Mouse (Mus musculus) left cerebral cortex, adult 18-20 months (tissue): ENCODE data around the gene Frg2f1. TPM values are rescaled to one million over a fixed set of nuclear protein-coding genes. Genes with fewer than 3 reads are reported as not detected.
"Not testable (repeated sequence)": the region's sequence is repeated elsewhere in the genome, so short reads cannot be mapped to it uniquely, and the experiment has no call there.

Source experiments
- DNase-seq, 2 experiments: peaks; one replicate each; pipeline ENCODE4 v3.0.0; 2021 to 2022; ENCODE audit warnings: low spot score in 2 of 2, mixed read lengths in 1 of 2
- long read RNA-seq, 2 experiments: library from polyadenylated mRNA; stranded (forward); transcript quantifications; one replicate each; pipeline ENCODE4 v2.0.0; 2021
- total RNA-seq, 2 experiments: library from RNA; stranded (reverse); gene quantifications; 2 replicates each; pipeline ENCODE4 v1.2.3; 2021

The Frg2f1 gene
- total RNA-seq: 10 to 100 TPM; 20.5 to 20.7 TPM
- long read RNA-seq, experiment 1, partial matches to known transcripts: 0 of 20 reads
- long read RNA-seq, experiment 1, other reads (novel, unspliced or antisense): 19 of 20 reads
- long read RNA-seq, experiment 2, partial matches to known transcripts: 0 of 6 reads
- long read RNA-seq, experiment 2, other reads (novel, unspliced or antisense): 6 of 6 reads

DNA sequence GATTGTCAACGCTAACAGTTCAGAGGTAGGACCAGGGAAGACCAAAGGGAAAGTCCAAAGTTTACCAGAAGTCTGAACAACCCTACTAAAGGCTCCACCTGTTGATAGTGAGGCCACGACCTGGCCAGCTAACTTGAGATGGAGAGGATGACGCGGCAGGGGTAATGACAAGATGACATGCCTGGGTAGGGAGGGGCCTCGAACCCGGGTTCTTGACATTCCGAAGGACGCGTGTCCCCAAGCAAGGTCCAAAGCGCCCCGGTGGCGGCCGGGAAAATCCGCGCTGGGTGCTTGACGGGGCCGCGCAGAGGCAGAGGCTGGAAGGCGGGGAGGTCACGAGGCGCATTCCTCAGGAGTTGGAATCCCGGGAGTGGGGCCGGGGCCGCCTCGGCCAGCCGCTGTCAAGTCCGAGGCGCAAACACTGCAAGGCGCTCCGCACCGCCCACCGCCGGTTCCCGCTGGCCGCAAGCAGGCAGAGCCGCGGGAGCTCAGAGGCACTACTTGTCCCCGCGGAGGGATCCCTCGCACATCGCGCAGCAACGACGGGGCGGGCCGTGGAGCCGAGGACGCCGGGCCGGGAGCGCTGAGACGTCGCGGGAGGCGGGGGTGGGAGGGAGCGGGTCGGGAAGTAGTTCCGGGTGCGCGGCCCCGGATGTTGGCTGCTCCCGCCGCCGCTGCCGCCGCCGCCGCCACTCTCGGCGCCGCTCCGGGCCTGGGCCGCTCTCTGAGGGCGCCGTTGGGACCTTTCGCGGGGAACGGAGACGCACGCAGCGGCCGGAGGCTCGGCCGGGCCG is at the start of gene Frg2f1:
TSS of gene Frg2f1 (minus strand) at position 499 of the 794 bp plus-strand sequence.
- DNase-seq: peak; percentile 94 to 96

DNA sequence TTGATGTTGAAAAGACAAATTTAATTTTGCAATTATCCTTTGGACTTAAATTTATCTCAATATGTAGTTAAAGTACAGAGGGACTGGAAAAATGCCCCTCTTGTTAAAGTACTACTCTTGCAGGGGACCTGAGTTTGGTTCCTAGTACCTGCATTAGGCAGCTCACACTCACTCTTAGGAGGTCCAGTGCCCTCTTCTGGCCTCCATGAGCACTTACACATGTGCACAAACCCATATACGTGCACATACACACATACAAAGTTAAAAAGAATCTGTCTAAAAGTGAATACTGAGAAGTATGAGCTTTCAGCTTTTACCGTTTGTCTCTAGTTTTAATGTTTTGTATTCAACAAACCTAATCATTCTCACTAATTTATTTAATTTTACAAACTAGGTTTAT is 48.7 kb upstream of the Frg2f1 start:
- DNase-seq: no peak

DNA sequence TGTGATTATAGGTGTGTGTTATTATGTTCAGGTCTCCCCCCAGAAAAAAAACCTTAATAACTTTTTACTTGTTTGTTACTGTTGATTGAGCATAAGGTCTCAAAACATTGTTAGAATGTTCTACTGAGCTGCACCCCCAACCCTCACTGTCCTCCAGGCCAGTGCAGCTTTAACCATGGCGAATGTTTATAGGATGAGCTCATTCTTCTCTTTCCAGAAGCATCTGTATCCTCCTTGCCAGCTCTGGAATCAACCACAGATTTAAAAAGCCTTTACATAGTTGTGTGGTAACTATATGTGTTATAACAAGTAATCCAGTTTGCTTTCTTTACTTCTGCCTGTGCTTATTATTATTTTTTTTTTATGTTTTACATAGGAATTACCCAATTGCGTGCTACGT is 36.1 kb upstream of the Frg2f1 start:
- DNase-seq: no peak

DNA sequence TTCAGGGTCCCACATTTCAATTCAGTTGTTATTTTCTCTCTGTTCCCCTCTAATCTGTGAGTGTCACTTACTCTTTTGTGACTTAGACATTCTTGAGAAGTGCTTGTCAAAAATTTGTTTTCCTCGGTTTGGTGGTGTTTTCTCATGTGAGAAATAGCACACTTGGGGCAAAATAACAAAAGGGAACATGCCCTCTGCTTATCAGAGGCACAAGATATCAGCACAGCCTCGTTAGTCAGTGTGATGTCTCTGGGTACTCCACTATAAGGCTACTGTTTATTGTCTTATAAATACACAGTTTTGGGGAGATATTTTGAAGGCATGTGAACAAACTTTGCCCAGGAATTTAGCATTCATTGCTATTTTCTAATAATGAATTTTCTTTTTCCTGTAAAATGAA is 35.2 kb upstream of the Frg2f1 start:
- no peak for DNase-seq

DNA sequence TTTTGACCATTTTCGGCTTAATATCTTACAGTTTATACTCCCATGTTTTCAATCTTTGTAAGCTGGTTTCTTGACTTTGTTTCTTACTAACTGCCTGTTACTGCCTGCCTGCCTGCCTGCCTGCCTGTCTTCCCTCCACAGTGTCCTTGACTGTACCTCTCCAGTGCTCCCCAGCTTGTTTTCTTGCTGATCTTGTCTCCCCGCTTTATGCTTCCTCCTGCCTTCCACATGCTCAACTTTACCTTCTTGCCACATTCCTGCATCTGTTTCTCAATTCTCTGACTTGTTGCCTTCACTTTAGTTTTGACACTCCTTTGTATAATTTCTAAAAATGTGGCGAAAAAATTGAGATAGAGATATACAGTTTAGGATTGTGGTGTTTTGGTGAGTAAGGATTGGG is 33.4 kb upstream of the Frg2f1 start:
- no peak for DNase-seq

DNA sequence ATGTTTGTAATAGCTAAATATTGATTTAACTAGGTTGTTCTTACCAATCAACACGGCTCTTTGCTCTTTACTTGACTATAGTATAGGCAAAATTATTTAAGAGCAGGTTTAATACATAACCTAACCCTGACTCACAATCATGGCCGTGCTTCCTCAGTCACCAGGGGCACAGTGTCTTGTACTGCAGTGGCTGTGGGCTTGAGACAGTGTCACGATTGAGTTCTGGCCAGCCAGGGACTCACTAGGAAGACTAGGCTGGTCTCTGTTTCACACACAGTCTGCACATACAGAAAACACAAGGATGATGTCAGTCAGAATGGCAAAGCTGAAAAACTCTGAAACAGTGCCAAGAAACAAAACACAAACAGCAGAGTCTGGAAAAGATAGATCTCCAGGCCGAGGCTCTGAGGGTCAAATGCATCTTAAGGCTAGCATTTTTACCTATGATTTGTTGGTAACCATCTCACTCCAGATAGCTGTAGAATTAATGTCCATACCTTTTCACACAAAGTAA is 27.1 kb upstream of the Frg2f1 start:
- no peak for DNase-seq

DNA sequence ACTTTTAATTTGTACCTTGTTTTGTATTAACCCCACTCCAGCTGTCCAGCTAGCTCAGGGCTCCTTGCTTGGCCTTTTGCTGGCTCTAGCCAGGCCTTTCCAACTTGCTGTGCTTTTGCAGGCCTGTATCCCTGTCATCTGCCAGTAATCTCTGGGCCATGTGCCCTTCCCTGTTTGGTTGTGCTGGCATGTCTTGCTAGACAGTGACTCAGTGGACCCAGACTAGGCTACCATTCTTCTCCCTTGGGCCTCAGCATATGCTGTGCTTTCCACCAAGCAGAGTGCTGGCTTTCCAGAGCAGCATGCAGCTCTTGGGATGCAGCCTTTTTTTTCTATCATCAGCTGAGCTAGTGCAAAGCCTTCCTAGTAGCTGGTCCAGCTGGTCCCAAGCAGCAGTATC is 23.8 kb upstream of the Frg2f1 start:
- DNase-seq: no peak

DNA sequence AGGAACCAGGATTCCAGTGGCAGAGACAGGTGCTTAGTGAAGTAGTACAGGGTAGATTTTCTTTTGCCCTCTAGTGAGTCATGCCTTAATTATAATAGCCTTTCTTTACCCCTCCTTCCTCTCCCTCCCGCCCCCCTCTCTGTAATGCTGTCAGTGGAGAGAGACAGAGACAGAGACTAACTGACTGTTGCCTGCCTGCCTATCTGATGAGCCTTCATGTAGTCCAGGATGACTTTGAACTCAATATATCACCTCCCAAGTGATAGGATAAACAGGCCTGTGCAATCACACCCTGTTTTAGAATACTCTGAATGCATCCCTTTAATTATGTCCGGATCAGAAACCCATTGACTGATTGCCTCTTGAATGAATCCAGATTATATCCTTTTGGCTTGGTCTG is 16.1 kb upstream of the Frg2f1 start:
- no peak for DNase-seq

DNA sequence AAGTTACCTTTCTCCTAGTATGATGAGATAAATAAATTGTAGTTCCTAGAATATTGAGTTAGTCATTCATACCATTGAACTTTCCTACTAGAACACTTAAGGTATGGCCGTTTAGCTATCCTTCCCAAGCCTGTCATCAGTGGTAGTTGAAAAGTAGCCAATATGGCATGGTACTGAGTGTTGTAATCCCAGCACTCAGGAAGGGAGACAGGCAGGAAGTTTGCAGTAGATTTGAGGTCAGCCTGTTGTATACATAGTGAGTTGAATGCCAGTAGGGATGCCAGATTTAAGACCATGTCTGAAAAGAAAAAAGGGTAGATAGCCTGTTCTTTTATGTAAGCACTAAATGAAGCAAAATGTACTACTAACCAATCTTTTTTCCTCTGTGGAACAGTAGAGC is 11.5 kb upstream of the Frg2f1 start:
- DNase-seq: no peak

DNA sequence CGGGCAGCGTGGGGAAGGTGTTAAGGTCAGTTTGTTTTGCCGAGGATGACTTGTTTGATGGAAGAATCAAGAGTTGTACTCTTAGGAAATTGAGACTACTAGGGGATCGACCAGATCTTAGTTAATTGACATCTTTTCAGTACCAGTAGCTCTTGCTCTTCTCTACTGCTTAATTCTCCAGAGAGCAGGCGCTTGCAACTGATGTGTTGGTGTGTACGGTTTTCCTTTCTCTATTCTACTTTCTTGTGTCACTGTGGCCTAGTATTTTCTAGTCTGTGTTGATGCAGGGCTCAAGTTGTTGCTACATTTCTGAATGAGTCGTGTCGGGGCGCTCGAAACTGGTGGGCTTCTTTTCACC is 1.2 kb upstream of the Frg2f1 start:
- no peak for DNase-seq

DNA sequence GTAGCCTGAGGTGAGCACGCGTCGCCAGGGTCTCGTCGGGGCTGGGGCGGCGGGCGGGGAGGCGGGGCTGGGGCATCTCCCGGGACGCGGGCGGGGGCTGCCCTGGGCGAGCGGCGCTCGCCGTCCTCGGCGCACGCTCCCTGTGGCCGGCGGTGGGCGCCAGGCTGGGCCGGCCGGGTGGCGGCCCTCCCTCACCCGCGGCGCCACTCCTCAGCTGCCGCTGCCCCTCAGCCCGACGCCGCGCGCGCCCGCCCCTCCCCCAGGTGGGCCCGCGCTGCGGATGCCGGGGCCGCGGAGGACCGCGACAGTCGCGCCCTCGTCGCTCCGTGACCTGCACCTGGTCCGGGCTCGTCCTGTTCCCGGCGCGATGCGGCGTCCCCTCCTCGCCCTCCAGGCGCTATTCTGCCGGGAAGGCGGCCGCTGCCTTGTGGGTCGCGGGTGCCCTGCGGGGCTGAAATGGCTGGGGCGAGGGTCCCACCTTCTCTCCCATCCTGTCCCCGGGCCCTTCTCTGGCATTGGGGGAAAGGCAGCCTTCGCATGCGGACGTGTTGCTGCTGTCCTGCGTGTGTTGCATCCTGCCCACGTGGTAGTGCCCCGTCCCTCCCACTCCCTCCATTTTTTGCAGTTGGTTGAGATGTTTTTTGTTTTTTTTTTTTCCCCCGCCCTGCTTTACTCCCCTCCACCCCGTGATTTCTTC is 655 bp upstream of the Frg2f1 start:
- peak in 1 of 2 experiments; percentile 28 for DNase-seq

DNA sequence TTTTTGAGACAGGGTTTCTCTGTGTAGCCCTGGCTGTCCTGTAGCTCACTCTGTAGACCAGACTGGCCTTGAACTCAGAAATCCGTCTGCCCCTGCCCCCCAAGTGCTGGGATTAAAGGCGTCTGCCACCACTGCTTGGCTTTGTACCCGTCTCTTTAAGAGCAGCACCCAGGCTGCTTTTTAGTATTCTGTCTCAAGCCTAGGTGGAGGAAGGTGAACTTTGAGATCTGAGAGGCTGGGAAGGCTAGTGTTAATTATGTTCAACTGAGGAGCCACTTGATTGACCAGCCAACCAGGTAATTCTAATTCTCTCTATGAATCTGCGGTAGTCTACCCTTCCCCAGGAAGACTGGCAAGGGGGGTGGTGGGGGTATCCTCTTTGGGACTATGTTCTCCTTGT is 1.9 kb downstream of the Frg2f1 start:
- DNase-seq: no peak

DNA sequence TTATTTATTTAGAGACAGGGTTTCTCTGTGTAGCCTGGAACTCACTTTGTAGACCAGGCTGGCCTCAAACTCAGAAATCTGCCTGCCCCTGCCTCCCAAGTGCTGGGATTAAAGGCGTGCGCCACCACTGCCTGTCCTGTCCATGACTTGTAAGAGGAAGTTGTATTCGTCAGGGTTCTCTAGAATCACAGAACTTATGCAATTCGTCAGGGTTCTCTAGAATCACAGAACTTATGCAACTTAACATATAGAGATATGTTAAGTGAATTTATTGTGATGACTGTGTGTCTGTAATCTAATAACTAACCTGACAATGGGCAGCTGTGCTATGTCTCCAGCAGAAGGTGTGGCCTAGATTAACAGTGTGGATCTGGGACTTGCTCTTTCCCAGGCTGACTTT is 2.7 kb downstream of the Frg2f1 start, which contains the start of gene Foxj3:
TSS of gene Foxj3 (plus strand) at position 390 of the 400 bp plus-strand sequence.
- not testable (repeated sequence) for DNase-seq

DNA sequence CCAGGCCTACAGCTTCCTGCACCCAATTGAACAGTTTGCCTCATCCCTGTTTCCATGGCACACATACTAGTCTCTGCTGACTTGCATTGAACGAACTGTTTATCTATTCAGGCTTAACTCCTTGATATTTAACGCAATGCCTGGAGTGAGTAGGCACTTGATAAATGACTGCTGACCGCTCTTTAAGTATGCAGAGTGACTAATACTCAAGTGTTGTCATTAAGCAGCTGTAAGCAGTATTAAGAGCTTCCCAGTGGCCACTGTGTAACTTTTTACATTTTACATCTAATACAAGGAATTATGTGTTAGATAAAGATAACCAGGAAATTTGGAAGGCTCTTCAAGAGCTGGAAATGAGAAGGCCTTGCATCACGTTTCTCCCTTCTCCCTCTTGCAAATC is 4.2 kb downstream of the Frg2f1 start:
- DNase-seq: no peak

DNA sequence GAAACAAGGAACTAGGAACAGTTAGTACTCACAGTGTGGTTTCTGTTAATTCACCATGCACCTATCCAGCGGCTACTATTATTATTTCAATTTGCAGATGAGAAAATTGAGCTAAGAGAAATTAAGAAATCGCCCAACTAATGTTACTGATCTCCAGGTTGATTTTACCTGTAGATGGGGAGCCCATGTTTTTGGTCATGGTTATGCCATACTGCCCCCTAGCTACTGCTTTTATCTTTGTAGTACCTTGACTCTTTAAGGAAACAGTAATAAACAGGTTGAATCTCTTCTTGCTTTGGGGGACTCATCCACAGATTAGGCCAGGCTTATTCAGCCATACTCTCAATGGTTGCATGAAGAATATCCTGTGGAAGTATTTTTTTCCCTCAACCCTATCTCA is 7.5 kb downstream of the Frg2f1 start:
- DNase-seq: no peak

DNA sequence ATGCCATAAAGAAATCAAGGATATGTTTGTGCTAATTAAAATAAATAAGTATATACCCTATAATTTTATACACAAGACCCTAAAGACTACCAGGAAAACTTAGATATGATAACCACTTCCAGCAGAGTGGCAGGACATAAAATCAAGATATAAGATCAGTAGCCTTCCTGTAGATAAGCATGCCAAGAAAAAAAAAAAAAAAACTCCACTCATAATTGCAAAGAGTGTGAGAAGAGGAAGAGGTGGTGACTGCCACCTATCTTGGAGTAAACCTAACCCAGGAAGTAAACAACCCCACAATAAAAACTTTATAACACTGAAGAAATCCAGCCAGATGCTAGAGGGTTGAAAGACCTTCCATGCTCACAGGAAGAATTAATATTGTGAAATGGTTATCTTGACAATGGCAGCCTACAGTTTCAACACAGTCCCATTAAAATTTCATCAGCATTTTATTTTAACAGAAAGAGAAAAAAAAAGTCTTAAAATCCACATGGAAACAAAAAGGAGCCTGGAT is 12.9 kb downstream of the Frg2f1 start:
- no peak for DNase-seq

DNA sequence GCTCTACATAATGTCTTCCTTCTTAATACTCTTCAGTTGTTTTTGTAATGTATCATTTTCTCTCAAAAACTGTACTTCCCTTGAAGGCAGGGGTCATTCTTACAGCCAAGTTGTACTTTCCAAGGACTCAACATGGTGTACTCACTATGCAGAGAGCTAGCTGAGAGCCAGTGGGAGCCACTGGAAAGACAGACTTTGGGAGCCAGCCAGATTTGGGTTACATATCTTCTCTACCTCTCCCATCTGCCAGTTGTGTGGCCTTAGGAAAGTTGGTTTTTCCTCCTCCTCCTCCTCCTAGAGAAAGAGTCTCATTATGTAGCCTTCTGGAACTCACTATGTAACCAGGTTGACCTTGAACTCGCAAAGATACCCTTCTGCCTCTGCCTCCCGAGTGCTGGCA is 14.9 kb downstream of the Frg2f1 start:
- DNase-seq: no peak

DNA sequence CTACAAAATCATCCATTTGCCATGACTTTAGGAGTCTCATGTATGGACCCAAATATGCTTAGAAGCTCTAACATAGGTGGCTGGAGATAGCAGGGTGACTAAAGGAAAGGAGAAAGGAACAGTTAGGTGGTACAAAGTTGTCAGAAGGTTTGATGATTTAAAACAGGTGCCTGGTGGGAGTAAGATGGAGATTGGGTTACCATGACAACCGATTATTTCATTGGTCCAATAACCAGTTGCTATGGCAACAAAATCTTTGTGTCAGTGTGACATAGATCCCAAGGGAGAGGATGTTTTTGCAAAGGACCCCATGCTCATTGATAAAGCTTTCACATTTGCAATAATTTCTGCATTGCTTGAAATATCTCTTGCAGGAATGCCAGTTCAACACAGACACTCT is 15.3 kb downstream of the Frg2f1 start:
- DNase-seq: no peak

DNA sequence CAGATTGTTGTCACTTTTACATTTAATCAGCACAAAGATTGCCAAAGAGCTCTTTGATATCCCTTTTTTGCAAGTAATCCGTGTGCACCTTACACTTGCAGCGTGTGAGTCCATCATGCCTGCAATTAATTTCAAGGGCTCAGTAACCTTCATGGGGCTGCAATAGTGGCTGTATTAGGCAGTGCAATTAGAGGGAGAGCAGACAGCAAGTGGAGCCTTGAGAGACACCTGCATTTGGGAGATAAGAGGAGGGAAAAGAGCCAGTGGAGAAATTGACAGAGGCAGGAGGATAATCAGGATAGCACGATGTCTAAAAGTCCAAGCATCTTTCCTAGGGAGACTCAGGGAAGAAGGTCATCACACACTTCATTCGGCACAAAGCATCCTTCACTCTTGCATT is 15.8 kb downstream of the Frg2f1 start:
- no peak for DNase-seq

DNA sequence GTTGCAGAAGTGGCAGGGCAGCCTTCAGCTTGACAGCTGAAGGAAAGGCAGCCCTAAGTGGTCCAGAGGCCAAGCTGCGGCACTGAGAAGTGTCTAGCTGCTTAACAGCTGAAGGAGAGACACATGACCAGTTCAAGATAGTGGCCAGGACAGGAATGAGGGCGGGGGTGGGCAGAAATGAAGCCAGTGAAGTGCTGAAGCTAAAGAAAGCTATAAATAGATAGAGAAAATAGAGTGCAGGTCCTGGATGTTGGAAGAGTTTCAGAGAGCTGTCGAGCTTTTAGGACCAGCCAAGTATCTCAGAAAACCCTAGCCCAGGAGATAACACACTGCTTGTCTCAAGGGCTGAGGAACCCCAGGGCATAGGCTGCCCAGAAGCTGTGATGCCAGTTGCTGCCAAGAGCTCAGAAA is 26.6 kb downstream of the Frg2f1 start:
- DNase-seq: no peak

DNA sequence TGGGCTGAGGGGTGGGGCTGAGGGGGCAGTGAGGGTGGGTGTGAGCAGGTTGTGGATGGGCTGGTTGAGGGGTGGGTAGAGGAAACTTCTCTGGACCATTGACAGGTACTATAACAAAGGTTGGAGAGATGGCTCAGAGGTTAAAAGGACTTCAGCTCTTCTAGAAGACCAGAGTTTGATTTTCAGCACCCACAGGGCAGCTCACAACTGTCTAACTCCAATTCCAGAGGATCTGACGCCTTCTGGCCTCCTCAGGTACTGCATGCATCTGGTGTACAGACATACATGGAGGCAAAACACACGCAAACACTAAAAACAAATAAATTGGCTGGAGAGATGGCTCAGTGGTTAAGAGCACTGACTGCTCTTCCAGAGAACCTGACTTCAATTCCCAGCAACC is 27.7 kb downstream of the Frg2f1 start:
- no peak for DNase-seq

DNA sequence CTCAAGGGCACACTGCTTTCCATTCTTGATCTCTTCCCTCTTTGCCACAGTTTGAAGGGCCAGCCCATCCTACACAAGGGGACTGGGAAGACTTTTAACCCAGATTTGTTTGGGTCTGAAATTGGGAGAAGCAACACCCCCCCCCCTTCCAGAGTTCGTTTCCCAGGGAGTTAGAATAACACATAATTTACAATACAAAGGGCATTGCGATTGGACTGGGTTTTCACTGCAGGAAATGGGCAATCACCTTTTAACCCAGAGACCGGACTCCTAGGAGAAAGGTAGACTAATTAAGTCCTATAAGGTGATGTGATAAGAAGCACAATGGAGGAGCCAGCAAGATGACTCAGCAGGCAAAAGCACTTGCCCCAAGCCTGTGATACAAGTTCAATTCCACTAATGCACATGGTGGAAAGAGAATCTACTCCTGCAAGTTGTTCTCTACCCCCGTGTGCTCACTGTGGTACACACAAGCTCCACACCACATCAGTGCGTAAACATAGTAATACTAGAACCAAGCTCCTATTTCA is 40.9 kb downstream of the Frg2f1 start:
- DNase-seq: no peak
